Mouse (Mus musculus) Muller cell, postnatal 12 days (primary cell): ENCODE measurements around the gene Polr2g.

Experiments used
- DNase-seq: peaks from one replicate; pipeline ENCODE4 v3.0.0-alpha.2; 2015; ENCODE audit errors: inconsistent ontology term

Gene Polr2g

DNA sequence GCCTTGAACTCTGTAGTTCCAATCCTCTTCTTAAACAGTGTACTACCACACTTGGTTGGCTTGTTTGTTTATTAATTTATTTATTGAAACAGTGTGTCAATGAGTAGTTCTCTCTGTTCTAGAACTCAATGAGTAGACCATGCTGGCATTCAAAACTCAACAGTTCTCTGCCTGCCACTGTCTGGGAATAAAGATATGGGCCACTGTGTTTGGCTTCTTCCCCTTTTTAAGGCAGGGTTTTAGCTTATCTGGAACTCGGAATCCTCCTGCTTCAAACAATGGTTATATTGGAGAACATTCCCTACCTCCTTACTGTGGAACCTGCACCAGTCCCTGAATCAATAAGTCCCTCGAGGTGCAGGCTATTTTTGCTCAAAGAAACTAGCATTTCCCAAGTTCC is 39.5 kb downstream of the Polr2g start:
- DNase-seq, result no peak

DNA sequence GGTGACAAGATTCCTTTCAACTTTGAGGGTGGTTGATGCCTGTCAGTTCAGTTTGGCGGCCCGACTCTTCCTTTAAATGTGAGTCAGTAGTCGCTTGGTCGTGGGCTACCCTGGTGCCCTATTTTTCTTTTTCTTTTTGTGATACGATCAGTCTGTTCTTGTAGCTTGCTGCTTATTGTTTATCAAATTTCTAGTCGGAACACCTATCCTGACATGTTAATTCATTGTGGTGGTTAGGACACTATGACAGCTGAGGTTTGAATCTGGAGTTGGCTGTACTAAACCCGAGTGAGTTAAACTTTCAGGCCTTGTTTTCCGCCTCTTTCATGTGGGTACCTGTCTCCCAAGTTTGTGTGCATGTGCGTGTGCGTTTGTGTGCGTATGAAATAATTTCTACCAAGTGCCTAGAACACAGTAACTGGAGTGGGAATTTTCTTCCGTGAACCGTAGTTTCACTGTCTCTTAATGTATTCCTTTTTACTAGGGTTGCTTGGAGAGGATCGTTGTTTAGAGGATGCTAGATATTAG is 40.8 kb downstream of the Polr2g start:
- DNase-seq, result peak; percentile 39

DNA sequence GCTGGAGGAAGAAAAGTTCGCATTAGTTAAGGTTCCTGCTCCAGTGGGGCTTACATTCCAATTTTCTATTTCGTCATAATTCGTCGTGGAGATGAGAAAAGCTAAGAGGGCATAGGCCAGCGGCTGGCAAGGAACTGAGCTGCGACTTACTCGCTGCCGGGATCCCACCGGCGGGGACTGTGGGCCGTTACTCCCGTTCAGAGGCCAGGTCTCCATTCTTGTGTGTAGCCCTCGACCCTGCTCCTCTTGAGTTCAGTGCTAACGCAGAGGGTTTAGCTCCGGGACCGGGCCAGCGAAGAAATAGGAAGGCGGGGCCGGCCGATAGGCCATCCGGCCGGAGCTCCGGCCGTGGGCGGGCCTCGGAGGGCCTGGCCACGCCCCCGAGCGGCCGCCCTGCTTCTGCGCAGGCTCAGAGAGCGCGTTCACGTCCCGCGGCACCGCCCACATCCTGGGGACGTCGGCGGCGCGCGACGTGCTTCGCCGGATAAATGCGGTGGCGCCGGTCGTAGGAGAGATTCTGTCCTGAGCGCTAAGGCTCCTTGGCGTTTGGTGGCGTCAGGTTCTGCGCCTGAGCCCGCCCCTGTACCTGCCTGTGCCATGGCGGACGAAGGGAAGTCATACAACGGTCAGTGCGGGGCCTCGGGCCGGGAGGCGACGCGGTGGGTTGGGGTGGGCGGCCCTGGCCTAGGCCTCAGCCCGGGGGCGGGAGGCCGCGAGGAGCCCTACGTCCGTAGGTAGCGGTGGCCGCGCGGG is 41.6 kb downstream of the Polr2g start, which contains the start of gene Nxf1:
Nxf1 (plus strand) TSS at position 439 of the 753 bp plus-strand sequence.
- DNase-seq, result peak; percentile 97

DNA sequence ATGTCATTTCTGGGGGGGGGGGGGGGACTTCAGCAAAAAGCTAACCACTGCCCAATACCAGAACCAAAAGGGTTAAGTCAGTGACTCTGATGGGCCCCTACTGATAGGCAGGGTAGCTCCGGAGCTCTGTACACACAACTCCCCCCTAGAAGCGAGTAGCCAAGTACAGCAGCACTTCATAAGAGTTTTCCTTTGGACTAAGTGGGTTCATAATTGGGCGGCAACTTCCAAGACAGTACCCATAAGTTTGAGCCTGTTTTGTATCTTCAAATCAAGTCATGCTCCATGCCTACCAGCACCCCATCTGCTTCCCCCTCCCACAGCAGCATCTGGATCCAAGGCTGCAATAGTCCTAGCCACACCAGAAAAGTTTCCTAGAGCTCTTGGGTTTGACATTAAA is 42.7 kb downstream of the Polr2g start:
- no peak for DNase-seq

DNA sequence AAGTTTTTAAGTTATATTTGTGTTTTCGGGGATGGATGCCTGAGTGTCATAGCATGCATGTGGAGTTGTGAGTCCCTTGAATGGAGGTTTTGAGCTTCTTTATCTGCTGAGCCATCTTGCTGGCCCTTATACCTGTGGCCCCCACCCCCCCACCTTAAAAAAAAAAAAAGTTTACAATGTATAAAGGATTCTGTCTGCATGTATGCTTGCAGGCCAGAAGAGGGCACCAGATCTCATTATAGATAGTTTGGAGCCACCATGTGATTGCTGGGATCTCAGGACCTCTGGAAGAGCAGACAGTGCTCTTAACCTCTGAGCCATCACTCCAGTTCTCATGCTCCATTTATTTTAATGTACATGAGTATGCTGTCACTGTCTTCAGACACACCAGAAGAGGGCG is 51.0 kb downstream of the Polr2g start:
- DNase-seq, result no peak

DNA sequence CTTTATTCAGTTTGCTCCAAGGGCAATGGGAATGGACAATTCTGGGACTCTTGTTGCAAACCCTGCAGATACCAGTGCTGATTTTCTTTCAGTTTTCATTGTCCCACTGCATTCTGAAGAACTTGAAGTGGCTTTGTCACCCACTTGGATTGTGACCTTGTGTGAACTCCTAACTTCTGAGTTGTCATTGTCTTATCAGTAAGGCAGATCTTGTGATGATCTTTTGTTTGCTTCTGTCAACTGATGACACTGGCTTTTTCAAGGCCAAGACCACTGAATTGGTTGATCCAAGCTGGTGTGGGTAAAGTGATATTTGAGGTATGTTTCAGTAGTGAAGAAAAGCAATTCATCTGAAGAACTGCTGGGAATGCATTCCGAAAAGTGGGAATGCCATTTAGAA is 53.0 kb downstream of the Polr2g start:
- DNase-seq, result no peak
